Mouse (Mus musculus): ENCODE measurements around the gene Dusp1. TPM values are rescaled to one million over a fixed set of nuclear protein-coding genes. Genes with fewer than 3 reads are reported as not detected.

Dusp1 gene
- polyA plus RNA-seq, 1 experiment from 2014 or later = 28.3 TPM

DNA sequence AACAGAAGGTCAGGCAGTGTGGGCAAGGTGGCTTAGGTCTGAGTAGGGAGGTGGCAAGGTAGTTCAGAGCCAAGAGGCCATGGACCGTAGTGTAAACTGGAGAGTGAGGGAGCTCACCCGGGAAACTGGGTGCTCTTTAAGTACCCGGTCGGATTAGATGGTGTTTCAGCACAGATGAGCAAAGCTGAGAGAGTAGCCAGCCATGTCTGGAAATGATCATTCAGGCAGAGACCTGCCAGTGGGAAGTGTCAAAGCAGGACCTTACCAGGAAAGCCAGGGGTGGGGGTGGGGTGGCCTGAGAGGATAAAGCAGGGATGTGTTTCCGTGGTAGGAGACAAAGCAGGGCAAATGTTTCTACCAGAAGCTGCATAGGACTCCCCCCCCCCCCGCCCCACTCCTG is 85.1 kb downstream of the Dusp1 start:
- Histone ChIP-seq H3K79me2 (ENCODE audit: inconsistent target) (no peaks in the 10 kb centered on the region), H3K27ac (no peak overlapping the region), H3K36me3 (ENCODE audit: inconsistent target) (no peaks in the 10 kb centered on the region), H3K4me3 (ENCODE audit: inconsistent target) (no peak overlapping the region)
- 90% methylated on average over 6 of the region's 6 CpGs for WGBS (ENCODE audit: missing documents)

DNA sequence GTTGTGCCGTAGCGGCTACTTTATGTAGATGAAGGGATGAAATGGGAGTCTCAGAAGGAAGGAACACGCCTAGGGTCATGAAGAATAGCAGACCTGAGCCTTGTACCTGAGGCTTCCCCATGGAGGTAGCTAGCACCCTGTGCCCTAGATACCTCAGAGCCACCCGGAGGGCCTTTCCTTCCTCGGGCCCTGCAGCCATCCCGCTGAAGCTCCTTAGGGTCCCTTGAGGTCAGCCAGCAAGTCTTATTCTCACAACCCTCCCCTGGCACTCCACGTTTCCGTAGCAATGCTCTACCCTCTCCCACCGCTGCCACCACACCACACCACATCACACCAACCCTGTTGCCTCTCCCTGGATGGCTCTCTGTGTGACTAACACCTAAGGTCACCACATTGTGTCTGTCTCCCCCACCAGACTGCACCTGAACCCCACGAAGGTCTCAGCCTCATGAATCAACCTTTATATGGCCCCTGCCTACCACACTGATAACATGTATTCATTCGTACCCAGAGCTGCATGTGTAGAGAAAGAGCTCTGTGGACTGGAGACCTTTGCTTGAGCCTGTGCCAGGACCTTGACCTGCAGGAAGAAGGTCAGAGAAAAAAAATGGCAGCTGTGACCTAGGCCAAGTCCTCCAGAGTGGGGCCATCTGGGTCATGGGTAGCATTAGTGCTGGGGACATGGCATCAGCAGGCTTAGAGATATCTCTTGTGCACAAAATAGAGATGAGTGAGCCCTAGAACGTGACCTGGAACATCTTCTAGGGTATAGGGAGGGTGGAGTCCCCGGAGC is 93.6 kb downstream of the Dusp1 start:
- H3K36me3 ChIP-seq (ENCODE audit: inconsistent target) = no peaks in the 10 kb centered on the region
- WGBS (ENCODE audit: missing documents) = 90% methylated on average over 12 of the region's 13 CpGs
- H3K27ac ChIP-seq = no peak overlapping the region
- no peaks in the 10 kb centered on the region for H3K79me2 ChIP-seq (ENCODE audit: inconsistent target)
- H3K4me3 ChIP-seq (ENCODE audit: inconsistent target) = no peak overlapping the region

DNA sequence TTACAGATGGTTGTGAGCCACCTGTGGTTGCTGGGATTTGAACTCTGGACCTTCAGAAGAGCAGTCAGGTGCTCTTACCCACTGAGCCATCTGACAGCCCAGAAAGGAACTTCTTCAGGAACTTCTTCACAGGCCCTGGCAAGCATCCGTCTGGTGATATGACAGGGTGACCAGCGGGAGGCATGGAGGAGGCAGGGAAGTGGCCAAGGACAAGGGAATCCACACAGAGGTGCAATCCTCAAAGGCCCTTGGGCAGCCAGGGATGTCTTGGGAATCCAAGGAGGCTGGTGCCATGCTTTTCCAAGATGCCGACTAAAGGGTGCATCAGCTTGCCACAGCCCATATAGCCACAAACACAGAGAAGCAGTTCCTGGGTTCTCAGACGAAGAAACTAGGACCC is 94.3 kb downstream of the Dusp1 start:
- Histone ChIP-seq H3K27ac (no peak overlapping the region), H3K4me3 (ENCODE audit: inconsistent target) (no peak overlapping the region), H3K36me3 (ENCODE audit: inconsistent target) (no peaks in the 10 kb centered on the region), H3K79me2 (ENCODE audit: inconsistent target) (no peaks in the 10 kb centered on the region)
- 80% methylated on average over 4 of the region's 4 CpGs for WGBS (ENCODE audit: missing documents)

DNA sequence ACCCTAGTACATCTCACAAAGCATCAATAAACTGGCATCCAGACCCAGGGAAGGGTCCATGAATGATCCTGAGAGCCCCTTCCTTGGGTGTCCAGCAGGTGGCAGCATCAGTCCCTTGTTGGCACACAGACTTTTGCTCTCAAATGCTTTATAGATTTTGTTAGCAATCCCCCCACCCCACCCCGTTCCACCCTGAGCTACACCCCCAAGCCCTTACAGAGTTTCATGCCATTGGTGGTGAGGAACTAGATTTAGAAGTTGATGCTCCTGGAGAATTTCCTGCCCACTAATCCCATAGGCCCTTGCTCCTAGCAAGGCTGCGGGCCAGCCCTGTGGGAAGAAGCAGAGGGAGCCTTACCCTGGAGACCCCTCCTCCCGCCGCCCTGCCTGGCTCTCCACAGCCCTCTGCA is 95.2 kb downstream of the Dusp1 start:
- Histone ChIP-seq H3K36me3 (ENCODE audit: inconsistent target) (no peaks in the 10 kb centered on the region), H3K79me2 (ENCODE audit: inconsistent target) (no peaks in the 10 kb centered on the region), H3K4me3 (ENCODE audit: inconsistent target) (no peak overlapping the region), H3K27ac (no peak overlapping the region)
- 47% methylated on average over 2 of the region's 4 CpGs for WGBS (ENCODE audit: missing documents)

DNA sequence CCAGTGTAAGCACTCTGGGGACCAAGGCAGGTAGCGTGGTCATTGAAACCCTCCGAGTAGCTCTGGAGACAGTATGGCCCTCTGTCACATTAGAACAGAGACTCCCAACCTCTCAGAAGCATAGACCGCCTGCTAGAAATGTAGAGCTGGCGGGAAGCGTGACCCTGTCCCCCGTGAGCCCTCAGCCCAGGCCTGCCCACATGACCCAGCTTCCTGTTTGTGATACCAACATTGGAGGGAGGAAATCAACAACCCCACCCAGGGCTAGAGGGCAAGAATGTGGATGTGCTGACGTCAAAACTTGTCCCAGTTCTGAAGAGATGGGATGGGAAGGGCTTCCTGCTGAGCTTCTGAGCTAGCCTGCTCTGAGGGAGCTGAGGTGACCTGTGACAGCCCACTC is 97.0 kb downstream of the Dusp1 start:
- H3K27ac ChIP-seq = no peak overlapping the region
- H3K4me3 ChIP-seq (ENCODE audit: inconsistent target) = no peak overlapping the region
- 73% methylated on average over 7 of the region's 7 CpGs for WGBS (ENCODE audit: missing documents)
- H3K79me2 ChIP-seq (ENCODE audit: inconsistent target) = no peaks in the 10 kb centered on the region
- no peaks in the 10 kb centered on the region for H3K36me3 ChIP-seq (ENCODE audit: inconsistent target)

DNA sequence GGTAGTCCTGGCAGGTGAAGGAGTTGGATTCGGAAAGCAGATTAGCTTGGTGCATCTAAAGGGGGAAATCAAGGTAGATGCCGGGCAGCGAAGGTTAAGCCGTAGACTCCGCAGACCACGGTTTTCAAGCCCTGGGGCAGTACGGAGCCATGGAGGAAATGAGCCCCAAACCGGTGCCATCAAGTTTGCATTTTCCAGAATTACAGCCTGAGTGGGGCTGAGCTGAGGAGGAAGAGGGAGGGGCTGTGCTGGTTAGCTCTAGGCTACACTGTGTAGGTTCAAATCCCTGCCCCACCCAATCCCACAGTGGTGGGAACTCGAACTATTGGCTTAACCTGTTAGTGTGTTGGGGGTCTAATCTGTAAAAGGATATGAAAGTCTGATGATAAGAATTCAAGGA is 97.4 kb downstream of the Dusp1 start:
- Histone ChIP-seq H3K27ac (no peak overlapping the region), H3K36me3 (ENCODE audit: inconsistent target) (no peaks in the 10 kb centered on the region)
- WGBS (ENCODE audit: missing documents) = 91% methylated on average over 9 of the region's 9 CpGs

DNA sequence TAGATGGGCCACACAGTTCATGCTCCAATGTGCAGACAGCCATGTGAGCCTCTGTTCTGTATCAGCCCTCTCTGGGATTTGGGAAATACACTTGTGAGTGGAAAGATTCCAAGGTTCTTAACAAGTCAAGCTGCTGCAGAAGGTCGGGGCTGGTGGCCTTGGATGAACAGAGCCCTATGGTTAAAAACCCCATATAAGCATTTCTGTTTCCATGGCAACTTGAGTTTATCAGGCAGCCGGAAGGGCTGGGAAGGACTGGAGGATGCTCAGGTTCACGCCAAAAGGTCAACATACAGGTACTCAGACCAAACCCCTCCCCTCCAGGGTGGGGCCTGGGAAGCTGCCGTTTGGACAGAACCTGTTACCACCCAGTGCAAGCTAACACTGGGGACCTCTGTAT is 97.9 kb downstream of the Dusp1 start:
- 79% methylated on average over 4 of the region's 4 CpGs for WGBS (ENCODE audit: missing documents)
- H3K79me2 ChIP-seq (ENCODE audit: inconsistent target) = no peaks in the 10 kb centered on the region
- no peak overlapping the region for H3K4me3 ChIP-seq (ENCODE audit: inconsistent target)
- H3K27ac ChIP-seq = no peak overlapping the region
- H3K36me3 ChIP-seq (ENCODE audit: inconsistent target) = no peaks in the 10 kb centered on the region

More for the DNA sequence above, 97.4 kb downstream of the Dusp1 start:
- no peaks in the 10 kb centered on the region for H3K79me2 ChIP-seq (ENCODE audit: inconsistent target)
- H3K4me3 ChIP-seq (ENCODE audit: inconsistent target) = no peak overlapping the region

DNA sequence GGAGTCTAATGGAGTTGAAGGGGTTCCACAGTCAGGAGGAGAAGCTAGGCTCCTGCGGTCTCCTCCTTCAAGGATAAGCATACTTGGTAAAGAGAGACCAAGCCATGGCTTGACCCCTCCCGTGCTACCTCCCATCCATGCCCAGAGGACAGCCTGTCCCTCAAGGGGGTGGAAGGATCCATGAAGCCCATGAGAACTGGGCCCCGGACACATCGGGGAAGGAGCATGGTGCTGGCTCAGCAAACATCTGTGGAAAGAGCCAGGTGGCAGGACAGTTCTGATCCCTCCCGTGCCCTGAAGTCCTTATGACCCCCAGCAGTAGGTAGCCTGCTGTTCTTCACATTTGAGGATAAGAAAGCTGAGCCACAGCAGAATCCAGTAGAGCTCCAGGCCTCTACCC is 98.5 kb downstream of the Dusp1 start:
- no peaks in the 10 kb centered on the region for H3K36me3 ChIP-seq (ENCODE audit: inconsistent target)
- 93% methylated on average over 5 of the region's 5 CpGs for WGBS (ENCODE audit: missing documents)
- no peak overlapping the region for H3K4me3 ChIP-seq (ENCODE audit: inconsistent target)
- H3K27ac ChIP-seq = no peak overlapping the region
- no peaks in the 10 kb centered on the region for H3K79me2 ChIP-seq (ENCODE audit: inconsistent target)

DNA sequence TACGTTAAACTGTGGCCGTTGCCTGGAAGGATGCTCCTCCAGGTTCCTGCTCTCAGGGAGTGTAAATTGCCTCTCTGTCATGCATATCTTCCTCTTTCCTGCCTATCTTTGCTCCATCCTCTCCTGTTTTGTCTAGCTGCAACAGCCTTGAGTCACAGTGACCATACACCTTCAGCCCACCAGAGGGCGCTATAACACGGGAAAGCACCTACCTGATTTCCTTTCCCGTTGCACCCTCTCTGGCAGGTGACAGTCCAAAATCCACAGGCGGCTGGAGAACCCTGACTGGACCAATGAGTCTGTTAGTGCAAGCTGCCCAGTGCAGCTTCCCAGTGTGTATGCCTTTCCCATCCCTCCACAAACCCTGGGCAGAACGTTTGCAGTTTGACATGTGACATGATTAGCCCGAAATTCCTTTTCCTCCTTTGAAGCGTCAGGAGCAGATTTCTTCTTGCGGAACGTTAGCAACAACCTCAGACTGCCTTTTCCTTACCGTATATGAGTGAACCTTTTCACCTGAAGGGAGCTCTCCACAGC is 99.2 kb downstream of the Dusp1 start:
- no peaks in the 10 kb centered on the region for H3K79me2 ChIP-seq (ENCODE audit: inconsistent target)
- no peaks in the 10 kb centered on the region for H3K36me3 ChIP-seq (ENCODE audit: inconsistent target)
- 42% methylated on average over 12 of the region's 12 CpGs for WGBS (ENCODE audit: missing documents)
- no peak overlapping the region for H3K27ac ChIP-seq
- no peak overlapping the region for H3K4me3 ChIP-seq (ENCODE audit: inconsistent target)

DNA sequence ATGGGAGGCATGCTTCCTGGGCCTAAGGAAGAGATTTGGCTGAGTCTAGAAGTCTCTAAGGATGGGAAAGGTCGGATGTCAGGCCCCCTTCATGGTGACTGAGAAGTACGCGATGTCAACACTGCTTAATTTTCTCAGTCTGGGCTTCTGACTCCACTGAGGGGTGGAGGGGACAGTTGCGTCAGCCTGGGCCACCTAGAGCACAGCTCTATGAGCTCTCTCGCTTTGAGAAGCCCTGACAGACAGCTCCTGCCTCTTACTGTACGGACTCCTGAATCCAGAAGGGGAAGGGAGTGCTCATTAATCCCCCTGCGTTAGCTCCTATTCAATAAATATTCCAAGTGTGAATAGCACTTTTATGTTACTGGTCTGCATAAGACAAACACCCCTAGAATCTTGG is 103.9 kb downstream of the Dusp1 start:
- no peak overlapping the region for H3K4me3 ChIP-seq (ENCODE audit: inconsistent target)
- no peak overlapping the region for H3K27ac ChIP-seq
- H3K79me2 ChIP-seq (ENCODE audit: inconsistent target) = no peaks in the 10 kb centered on the region
- no peaks in the 10 kb centered on the region for H3K36me3 ChIP-seq (ENCODE audit: inconsistent target)
- 90% methylated on average over 7 of the region's 7 CpGs for WGBS (ENCODE audit: missing documents)

DNA sequence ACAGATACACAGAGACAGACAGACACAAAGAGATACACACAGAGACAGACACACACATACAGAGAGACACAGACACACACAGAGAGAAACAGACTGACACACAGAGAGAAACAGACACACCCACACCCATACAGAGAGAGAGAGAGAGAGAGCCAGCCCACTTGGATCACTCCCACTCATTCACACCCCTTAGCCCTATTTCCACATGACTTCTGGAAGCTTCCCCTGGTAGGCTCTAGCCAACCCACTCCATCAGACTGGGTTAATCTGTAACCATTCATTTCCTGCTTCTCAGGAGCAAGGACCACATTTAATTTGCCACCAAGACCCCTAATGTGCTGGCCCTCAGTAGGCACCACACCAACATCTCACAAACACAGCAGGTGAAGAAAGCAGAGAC is 104.4 kb downstream of the Dusp1 start:
- H3K27ac ChIP-seq = no peak overlapping the region
- H3K4me3 ChIP-seq (ENCODE audit: inconsistent target) = no peak overlapping the region
- H3K79me2 ChIP-seq (ENCODE audit: inconsistent target) = no peaks in the 10 kb centered on the region
- H3K36me3 ChIP-seq (ENCODE audit: inconsistent target) = no peaks in the 10 kb centered on the region

Other genes with a start within 250 kb of the Dusp1 start
- gene Neurl1b, start 147.3 kb downstream of the Dusp1 start, polyA plus RNA-seq (2018) = 0.46 to 0.47 TPM (median 0.46 TPM) in 3 replicates
- gene Ergic1, start 639 bp downstream of the Dusp1 start, polyA plus RNA-seq (2018) = 37.4 to 133 TPM (median 109 TPM) in 3 replicates
- gene Atp6v0e, start 101.1 kb upstream of the Dusp1 start, polyA plus RNA-seq (2018) = 212 to 399 TPM (median 392 TPM) in 3 replicates
- gene Crebrf, start 153.5 kb upstream of the Dusp1 start, polyA plus RNA-seq (2018) = 4.2 to 20.5 TPM (median 12.8 TPM) in 3 replicates
- gene Bnip1, start 218.9 kb upstream of the Dusp1 start, polyA plus RNA-seq (2018) = 14.5 to 27.0 TPM (median 16.7 TPM) in 3 replicates